Mouse (Mus musculus) ovary, postnatal 14 days (tissue): ENCODE data around the gene Trp53i11.

Experiments
- DNase-seq: peaks from one replicate; pipeline ENCODE4 v3.0.0; 2022; ENCODE audit warnings: low spot score

Trp53i11 gene

GRCm38 (mm10) chr2:93187323-93187996, at the start of gene Trp53i11:
Trp53i11 (plus strand) TSS chr2:93187548.
- DNase-seq = peak; percentile 80

GRCm38 (mm10) chr2:93139476-93139875, 47.9 kb upstream of the Trp53i11 start:
- no peak for DNase-seq

- no peak for DNase-seq
Measured at GRCm38 (mm10) chr2:93141329-93141728, 46.0 kb upstream of the Trp53i11 start.

GRCm38 (mm10) chr2:93142616-93143015, 44.7 kb upstream of the Trp53i11 start:
- no peak for DNase-seq

GRCm38 (mm10) chr2:93144126-93144525, 43.2 kb upstream of the Trp53i11 start:
- no peak for DNase-seq

GRCm38 (mm10) chr2:93150009-93150408, 37.3 kb upstream of the Trp53i11 start:
- DNase-seq = no peak

GRCm38 (mm10) chr2:93150673-93151450, 36.5 kb upstream of the Trp53i11 start:
- DNase-seq = no peak

GRCm38 (mm10) chr2:93152191-93152601, 35.2 kb upstream of the Trp53i11 start:
- DNase-seq = no peak

GRCm38 (mm10) chr2:93152883-93153491, 34.4 kb upstream of the Trp53i11 start:
- no peak for DNase-seq

GRCm38 (mm10) chr2:93153833-93154232, 33.5 kb upstream of the Trp53i11 start:
- no peak for DNase-seq

GRCm38 (mm10) chr2:93154486-93155032, 32.8 kb upstream of the Trp53i11 start:
- DNase-seq = no peak

- no peak for DNase-seq
Measured at GRCm38 (mm10) chr2:93160467-93161035, 26.8 kb upstream of the Trp53i11 start.

- DNase-seq = no peak
Measured at GRCm38 (mm10) chr2:93161914-93162664, 25.3 kb upstream of the Trp53i11 start.

- DNase-seq = no peak
Measured at GRCm38 (mm10) chr2:93162791-93163190, 24.6 kb upstream of the Trp53i11 start.

GRCm38 (mm10) chr2:93163317-93163716, 24.0 kb upstream of the Trp53i11 start:
- no peak for DNase-seq

- DNase-seq = no peak
Measured at GRCm38 (mm10) chr2:93163750-93164335, 23.5 kb upstream of the Trp53i11 start.

- DNase-seq = no peak
Measured at GRCm38 (mm10) chr2:93166295-93166694, 21.1 kb upstream of the Trp53i11 start.

GRCm38 (mm10) chr2:93166734-93167406, 20.5 kb upstream of the Trp53i11 start:
- no peak for DNase-seq

- DNase-seq = no peak
Measured at GRCm38 (mm10) chr2:93170156-93170844, 17.0 kb upstream of the Trp53i11 start.

- no peak for DNase-seq
Measured at GRCm38 (mm10) chr2:93170845-93171200, 16.5 kb upstream of the Trp53i11 start.
